Mouse (Mus musculus): ENCODE results near the gene Cmtm1.
"Not testable (repeated sequence)": the region's sequence is repeated elsewhere in the genome, so short reads cannot be mapped to it uniquely, and the experiment has no call there.

The Cmtm1 gene

GRCm38 (mm10) chr8:104309441-104310155, at the start of gene Cmtm1, which contains the start of gene Gm45711:
TSS of gene Cmtm1 (minus strand) at chr8:104310145.
TSS of gene Gm45711 (minus strand) at chr8:104310081.
- not testable (repeated sequence) for DNase-seq (ENCODE audit: low spot score in 2 of 2)

DNA sequence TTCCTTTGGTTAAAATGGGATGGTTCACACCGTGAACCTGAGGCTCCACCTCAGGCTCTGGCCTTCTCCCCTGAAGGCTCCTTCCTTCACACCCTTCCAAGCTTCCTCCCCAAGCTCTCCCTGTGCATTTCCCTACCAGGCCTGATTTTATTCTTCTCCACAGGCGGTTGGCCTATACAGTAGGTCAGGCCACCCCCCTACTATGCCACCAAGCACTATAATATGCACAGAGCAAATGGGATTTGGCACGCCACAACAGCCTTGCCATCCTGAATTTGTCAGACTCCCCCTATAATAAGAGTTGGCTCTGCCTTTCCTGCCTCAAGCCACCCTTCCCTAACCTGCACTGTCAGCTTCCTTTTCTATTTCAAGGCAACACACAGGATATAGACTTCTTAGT, 48.7 kb upstream of the Cmtm1 start:
- DNase-seq (ENCODE audit: low spot score in 2 of 2) = no peak

- no peak for DNase-seq (ENCODE audit: low spot score in 2 of 2)
These were observed 44.6 kb upstream of the Cmtm1 start for GRCm38 (mm10) chr8:104354504-104354903.

DNA sequence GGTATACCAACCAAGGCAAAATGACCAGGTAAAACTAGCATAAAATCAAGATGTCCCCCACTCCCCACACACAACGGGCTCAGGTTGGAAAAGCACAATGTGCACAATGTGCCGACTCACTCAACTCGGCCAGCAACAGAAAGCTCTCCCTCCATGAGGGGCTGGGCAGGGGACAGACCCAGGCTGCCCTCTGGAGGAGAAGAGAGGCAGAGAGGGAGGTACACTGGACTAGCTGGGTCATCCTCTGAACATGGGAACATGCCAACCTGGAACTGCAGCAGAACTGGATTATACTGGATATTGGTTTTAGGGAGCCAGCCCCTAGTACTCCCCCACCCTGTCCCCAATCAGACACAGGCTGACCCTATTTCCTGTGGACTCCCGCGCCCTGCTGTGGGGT, 43.2 kb upstream of the Cmtm1 start:
- no peak for DNase-seq (ENCODE audit: low spot score in 2 of 2)

- no peak for DNase-seq (ENCODE audit: low spot score in 2 of 2)
These were observed 40.1 kb upstream of the Cmtm1 start for GRCm38 (mm10) chr8:104350047-104350446.

- no peak for DNase-seq (ENCODE audit: low spot score in 2 of 2)
These were observed 39.0 kb upstream of the Cmtm1 start for GRCm38 (mm10) chr8:104348971-104349370.

- no peak for DNase-seq (ENCODE audit: low spot score in 2 of 2)
These were observed 36.8 kb upstream of the Cmtm1 start for GRCm38 (mm10) chr8:104346706-104347105.

DNA sequence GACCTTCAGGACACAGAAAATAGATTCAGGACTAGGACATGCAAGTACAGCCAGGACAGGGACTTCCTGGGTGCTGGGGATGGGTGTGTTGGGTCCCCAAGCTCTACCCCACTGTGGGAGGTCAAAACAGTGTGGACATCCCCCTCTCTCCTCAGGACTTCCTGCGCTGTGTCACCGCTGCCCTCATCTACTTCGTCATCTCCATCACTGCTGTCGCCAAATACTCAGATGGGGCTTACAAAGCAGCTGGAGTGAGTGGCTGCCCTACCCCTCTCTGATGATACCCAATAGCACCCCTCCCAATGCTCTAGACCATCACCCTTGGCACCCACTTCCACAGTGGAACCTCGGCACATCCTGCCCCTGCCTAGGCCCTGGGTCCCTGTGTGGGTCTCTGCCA, 34.7 kb upstream of the Cmtm1 start:
- DNase-seq (ENCODE audit: low spot score in 2 of 2) = no peak

DNA sequence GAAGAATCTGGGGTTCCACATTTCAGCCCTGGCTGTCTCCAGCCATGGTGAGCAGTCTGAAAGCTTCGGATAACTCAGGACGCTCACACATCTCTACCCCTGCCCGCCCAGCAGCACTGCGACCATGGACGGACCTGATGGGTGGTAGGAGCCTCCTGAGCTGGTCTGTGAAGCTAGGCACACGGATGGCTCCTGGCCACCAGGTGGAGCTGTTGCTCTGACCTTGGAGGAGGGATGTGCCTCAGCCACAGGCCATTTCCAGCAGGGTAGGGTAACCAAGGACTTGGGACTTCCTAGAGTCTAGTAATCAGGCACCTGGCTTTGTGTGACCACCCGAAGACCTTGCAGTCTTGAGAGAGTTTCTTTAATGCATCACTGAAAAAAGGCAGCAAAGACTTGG, 34.0 kb upstream of the Cmtm1 start:
- DNase-seq (ENCODE audit: low spot score in 2 of 2) = peak; percentile 69 to 77

DNA sequence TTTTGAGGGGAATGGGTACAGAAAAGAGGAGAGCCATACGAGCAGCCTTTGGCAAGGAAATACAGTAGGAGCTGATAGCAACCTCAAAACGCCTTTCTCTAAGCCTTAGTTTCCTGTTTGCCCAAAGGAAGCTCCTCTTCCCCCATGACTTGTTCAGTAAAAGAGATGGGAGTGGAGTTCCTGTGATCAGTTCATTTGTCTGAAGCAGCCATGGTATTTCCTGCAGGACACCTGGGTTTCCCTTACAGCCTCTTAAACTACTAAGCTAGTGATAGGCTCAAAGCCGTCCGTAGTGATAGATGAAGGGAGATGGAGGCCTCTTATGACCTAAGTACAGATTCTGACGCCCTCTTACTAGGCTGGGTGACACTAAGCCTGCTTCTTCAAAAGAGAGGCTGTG, 32.5 kb upstream of the Cmtm1 start:
- no peak for DNase-seq (ENCODE audit: low spot score in 2 of 2)

DNA sequence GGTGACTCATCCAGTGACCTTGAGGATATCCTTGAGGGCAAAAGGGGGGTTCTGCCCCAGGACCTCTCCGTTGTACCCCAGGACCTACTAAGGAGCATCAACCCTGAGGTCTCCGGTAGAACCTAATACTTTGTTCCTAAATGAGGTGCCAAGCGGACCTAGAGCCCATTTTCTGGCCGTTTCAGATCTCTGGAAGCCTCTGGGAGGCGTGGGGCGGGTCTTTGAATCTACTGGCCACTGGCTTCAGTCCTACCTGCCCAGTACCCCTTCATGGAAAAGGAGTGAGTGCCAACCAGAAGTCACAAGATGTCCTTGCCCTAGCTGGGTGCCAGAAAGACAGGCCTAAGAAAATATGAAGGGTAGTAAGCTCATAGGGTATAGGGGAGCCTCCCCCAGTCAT, 31.7 kb upstream of the Cmtm1 start:
- DNase-seq (ENCODE audit: low spot score in 2 of 2) = no peak

DNA sequence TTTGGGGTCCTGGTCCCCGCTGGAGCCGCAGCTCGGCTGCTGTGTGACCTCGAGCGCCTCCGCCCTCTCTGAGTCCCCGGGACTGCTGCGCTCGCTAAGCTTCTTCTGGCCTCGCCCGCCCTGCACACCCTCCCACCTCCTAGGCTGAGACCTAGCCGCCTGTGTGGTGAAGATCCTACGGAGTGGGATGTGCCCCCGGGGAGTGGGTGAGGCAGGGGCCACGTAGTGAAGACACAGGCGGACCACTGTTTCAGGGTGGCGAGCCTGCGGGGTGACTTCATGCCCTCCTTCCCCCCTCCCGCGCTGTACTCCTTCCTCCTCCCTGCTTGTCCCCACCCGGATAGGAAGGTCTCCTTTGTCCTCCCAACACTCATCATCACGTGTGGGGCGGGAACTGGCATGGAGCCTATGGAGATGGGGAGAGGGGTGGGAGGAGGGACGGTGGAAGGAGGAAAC, 31.2 kb upstream of the Cmtm1 start:
- no peak for DNase-seq (ENCODE audit: low spot score in 2 of 2)

GRCm38 (mm10) chr8:104340233-104341105, 30.5 kb upstream of the Cmtm1 start:
- peak; percentile 68 to 81 for DNase-seq (ENCODE audit: low spot score in 2 of 2)

- no peak for DNase-seq (ENCODE audit: low spot score in 2 of 2)
These were observed 30.0 kb upstream of the Cmtm1 start for GRCm38 (mm10) chr8:104339983-104340232.

DNA sequence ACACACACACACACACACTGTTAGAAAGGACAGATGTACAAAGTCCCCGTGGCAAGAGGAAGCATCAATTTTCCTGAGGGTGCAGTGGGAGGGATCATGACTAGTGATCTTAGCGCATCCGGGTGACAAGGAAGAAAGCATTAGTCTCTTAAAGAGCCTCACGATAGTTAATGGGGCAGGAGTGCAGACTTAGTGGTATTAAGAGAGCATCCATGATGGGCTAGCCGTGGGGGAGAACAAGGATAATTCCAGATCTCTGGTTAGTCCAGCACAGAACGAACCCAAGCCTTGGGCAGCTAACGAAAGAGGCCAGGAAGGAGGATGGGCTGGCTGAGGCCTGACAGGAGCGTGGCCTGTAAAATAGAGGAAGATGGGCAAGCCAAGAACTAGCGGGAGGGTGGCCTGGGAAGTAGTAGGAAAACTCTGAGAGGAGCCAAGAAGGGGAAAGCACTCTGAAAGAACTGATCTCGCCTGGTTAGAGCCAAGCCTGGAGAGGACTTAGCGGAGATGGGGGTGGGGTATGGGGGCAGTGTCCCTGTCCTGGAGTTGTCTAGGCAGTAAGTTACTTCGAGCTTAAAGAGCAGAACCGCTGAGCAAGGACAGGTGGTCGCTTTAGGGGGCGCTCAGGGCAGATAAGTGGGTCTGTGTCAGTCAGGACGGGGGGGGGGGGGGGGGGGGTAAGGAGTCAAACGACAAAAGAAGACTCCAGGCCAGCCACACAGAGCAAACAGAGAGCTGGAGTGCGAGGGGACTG, 29.5 kb upstream of the Cmtm1 start, which contains the start of gene Cmtm3:
Gene Cmtm3, plus strand, starts transcription at position 182 of the 754 bp plus-strand sequence.
- no peak for DNase-seq (ENCODE audit: low spot score in 2 of 2)

DNA sequence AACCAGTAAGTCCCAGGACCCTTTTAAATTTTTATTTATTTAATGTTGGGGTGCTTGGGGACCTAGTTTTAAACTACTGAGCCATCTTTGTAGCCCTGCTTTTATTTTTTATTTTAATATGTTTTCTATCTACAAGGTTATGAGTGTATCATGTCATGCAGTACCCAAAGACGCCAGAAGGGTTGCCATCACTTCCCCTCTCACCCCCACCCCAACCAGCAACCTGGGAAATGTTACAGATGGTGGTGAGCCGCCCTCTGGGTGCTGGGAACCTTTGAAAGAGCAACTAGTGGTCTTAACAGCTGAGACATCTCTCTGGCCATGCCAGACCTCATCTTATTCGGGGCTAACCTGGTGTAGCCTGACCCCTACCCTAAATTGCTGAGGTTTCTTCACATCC, 27.9 kb upstream of the Cmtm1 start:
- peak in 1 of 2 experiments; percentile 15 for DNase-seq (ENCODE audit: low spot score in 2 of 2)

- no peak for DNase-seq (ENCODE audit: low spot score in 2 of 2)
These were observed 26.9 kb upstream of the Cmtm1 start for GRCm38 (mm10) chr8:104336806-104337205.

DNA sequence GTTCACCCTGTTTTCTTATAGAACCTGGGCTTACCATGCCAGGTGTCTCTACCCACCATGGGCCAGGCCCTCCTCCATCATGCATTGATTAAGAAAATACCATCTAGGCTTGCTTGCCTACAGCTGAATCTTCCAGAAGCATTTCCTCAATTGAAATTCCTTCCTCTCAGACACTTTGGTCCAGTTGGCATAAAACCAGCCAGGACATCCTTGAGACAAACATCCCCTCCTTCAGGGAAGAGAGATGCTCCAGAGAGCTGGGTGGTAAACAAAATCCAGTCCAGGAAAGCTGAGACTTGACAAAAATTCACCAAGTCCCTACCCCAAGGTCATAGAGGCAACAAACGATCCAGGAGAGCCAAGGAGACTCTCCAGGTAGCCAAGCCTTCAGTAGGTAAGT, 24.3 kb upstream of the Cmtm1 start:
- no peak for DNase-seq (ENCODE audit: low spot score in 2 of 2)

DNA sequence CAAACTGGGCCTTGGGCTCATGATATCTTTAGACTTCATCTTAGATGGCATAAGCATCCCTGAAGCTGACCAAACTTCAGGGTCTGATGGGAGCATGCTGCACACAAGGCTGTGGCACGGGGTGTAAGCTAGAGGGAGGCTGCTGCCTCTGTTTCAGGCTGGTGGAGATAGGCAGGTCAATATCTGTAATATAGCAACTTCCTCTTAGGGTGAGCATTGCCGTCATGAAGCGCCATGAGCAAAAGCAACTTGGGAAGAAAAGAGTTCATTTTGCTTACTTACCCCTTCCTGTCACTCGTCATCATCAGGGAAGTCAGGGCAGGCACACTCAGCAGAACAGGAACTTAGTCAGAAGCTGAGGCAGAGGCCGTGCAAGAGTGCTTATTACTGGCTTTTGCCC, 23.8 kb upstream of the Cmtm1 start:
- no peak for DNase-seq (ENCODE audit: low spot score in 2 of 2)

GRCm38 (mm10) chr8:104332665-104333631, 23.0 kb upstream of the Cmtm1 start:
- no peak for DNase-seq (ENCODE audit: low spot score in 2 of 2)

DNA sequence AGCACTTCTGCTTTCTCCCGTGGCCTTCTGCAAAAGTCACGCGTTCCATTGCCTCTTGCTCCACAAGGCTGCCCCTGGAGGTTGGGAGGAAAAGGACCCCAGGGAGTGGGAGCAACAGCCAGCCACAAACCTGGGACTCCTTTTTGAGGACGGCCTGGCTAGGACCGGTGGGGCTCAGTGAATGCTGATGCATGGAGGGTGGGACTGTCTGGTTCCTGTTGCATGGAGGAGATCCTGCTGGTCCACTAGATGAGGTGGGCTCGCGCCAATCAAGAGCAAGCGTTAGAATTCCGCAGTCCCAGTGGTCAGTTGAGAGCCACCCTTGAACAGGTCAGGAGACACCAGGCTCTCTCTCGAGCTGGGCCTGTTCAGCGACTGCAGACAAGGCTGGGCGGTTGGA, 12.0 kb upstream of the Cmtm1 start, which contains the start of gene Cmtm2b:
Gene Cmtm2b, plus strand, starts transcription at position 301 of the 400 bp plus-strand sequence.
- DNase-seq (ENCODE audit: low spot score in 2 of 2) = not testable (repeated sequence)
